10 mouse cellular contexts compared by ENCODE assay signal in genomic region chr10:127075080-127075479, GRCm38 (mm10). TPM values are rescaled to one million over a fixed set of nuclear protein-coding genes. Genes with fewer than 3 reads are reported as not detected.
A peak's percentile ranks its signal among the peaks of the same experiment; 100 is the strongest.
DNase-seq lines count a peak whose midpoint lies in the region; ATAC-seq and TF ChIP-seq lines count a peak whose summit lies in the region.
"Had no signal": no experiment of that assay in that cellular context is flagged by ENCODE, and none has a peak within 500 bp of the region (broad histone marks: within the 10 kb centered on the region; RNA-seq: fewer than 3 reads in every experiment).

Agap2 (plus strand) TSS chr10:127075284.

- peaks cover 50% of the 10 kb centered on the region for H3K27me3 ChIP-seq in liver, embryonic 12.5 days (replicated peaks)
- H3K27me3 ChIP-seq in small intestine, adult 2 months (ENCODE audit: control insufficient read depth, insufficient read depth, low read length), result peaks cover 27% of the 10 kb centered on the region

- peak; percentile 93 for DNase-seq in heart, adult 11 months
- no peak for DNase-seq in heart, postnatal 36 days
- DNase-seq in ES-CJ7 (ENCODE audit: low read depth, low spot score), result peak; percentile 52
- DNase-seq in adrenal gland, adult 8-10 months, result no peak
- DNase-seq in embryo, embryonic 10 days (ENCODE audit: low spot score), result no peak
- no peak for DNase-seq in cerebellum, postnatal 10 days

- no peaks in the 10 kb centered on the region for H3K36me3 ChIP-seq in liver, embryonic 12.5 days
- H3K36me3 ChIP-seq in small intestine, adult 2 months (ENCODE audit: control insufficient read depth, insufficient read depth, low read length), result no peaks in the 10 kb centered on the region
- H3K36me3 ChIP-seq: embryonic facial prominence, embryonic 12.5 days; lung, embryonic 15.5 days had no signal

- peak within 1 kb of the TSS; percentile 43 for H3K9ac ChIP-seq in liver, embryonic 12.5 days
- H3K9ac ChIP-seq: embryonic facial prominence, embryonic 12.5 days; lung, embryonic 15.5 days had no signal

- 0 out of 2 replicates have a peak, but pooled peaks have one; percentile 25 for ATAC-seq in liver, embryonic 12.5 days

- H3K4me1 ChIP-seq in liver, embryonic 12.5 days, result peaks cover 59% of the 10 kb centered on the region
- peaks cover 6% of the 10 kb centered on the region; the same call in 1 of the 2 replicates for H3K4me1 ChIP-seq in small intestine, adult 2 months (ENCODE audit: control insufficient read depth, insufficient read depth, insufficient read length, low read length)

- peak within 1 kb of the TSS; percentile 58 for H3K4me2 ChIP-seq in liver, embryonic 12.5 days
- H3K4me2 ChIP-seq: embryonic facial prominence, embryonic 12.5 days; lung, embryonic 15.5 days had no signal

- intact Hi-C loops in heart, postnatal 36 days (cut with DNase I), result no loop called here

- WGBS in liver, embryonic 12.5 days (ENCODE audit: insufficient replicate concordance), result 16% methylated on average over 9 of the region's 9 CpGs
- 61% methylated on average over 9 of the region's 9 CpGs for WGBS in small intestine, adult 2 months

- H3K9me3 ChIP-seq in liver, embryonic 12.5 days (replicated peaks), result no peaks in the 10 kb centered on the region
- H3K9me3 ChIP-seq: embryonic facial prominence, embryonic 12.5 days; lung, embryonic 15.5 days had no signal

- TF ChIP-seq POLR2A in small intestine, adult 2 months (IDR thresholded peaks at IDR 0.05; ENCODE audit: low read depth, low read length), result no peak

- peak; percentile 22; the same call in 1 of the 2 replicates for TF ChIP-seq CTCF in small intestine, adult 2 months (IDR thresholded peaks at IDR 0.05; ENCODE audit: extremely low read depth, insufficient read length, insufficient replicate concordance, low read depth, low read length)

- H3K4me3 ChIP-seq in liver, embryonic 12.5 days, result peak within 1 kb of the TSS; percentile 43
- H3K4me3 ChIP-seq in small intestine, adult 2 months (ENCODE audit: low read depth, low read length), result peak within 1 kb of the TSS; percentile 53
- H3K4me3 ChIP-seq: embryonic facial prominence, embryonic 12.5 days; lung, embryonic 15.5 days had no signal

- H3K27ac ChIP-seq in liver, embryonic 12.5 days, result no peak within 1 kb of the TSS
- H3K27ac ChIP-seq in small intestine, adult 2 months (ENCODE audit: insufficient read depth, low read depth, low read length), result 0 out of 2 replicates have a peak within 1 kb of the TSS, but pooled peaks have one; percentile 1
- H3K27ac ChIP-seq: embryonic facial prominence, embryonic 12.5 days; lung, embryonic 15.5 days had no signal

RNA-seq across cellular contexts. Expression of gene Agap2, which starts in this region (rescaled TPM):
- 1 to 10 TPM; 5.6 to 7.0 TPM for total RNA-seq in heart, postnatal 36 days (2021)
- 0.92 and 1.6 TPM in 2 replicates for polyA plus RNA-seq in liver, embryonic 12.5 days (2016; fragmentation: Nextera tagmentation; extraction: Ambion mirVana)
- 6.1 and 15.6 TPM in 2 replicates for polyA plus RNA-seq in small intestine, adult 2 months (2012; rRNA removed)
- 1 to 10 TPM; 3.0 to 7.5 (median 5.5) TPM for total RNA-seq in adrenal gland, adult 8-10 months (2022)

Comparison
In these comparisons a context has a peak if more than half of its experiments do, and no peak if none do; other contexts are left out.
1. DNase-seq: peak in heart, adult 11 months (single experiment) and ES-CJ7 (single experiment); none in heart, postnatal 36 days (0 of 2), adrenal gland, adult 8-10 months (single experiment), embryo, embryonic 10 days (single experiment) and cerebellum, postnatal 10 days (0 of 2).